Mouse (Mus musculus) forebrain, postnatal 0 days (tissue): Measurements from ENCODE around the gene Pecam1. TPM values are rescaled to one million over a fixed set of nuclear protein-coding genes. Genes with fewer than 3 reads are reported as not detected.
"Not testable (repeated sequence)": the region's sequence is repeated elsewhere in the genome, so short reads cannot be mapped to it uniquely, and the experiment has no call there.

Source experiments
- ATAC-seq: fragments of 200-750 bp; cut with Nextera tagmentation; 2 replicates; pipeline ENCODE4 v1.8.0; 2017; ENCODE audit warnings: mild to moderate bottlenecking, moderate library complexity
- DNase-seq: peaks from one replicate; pipeline ENCODE4 v3.0.0-alpha.2; 2015
- H3K27ac ChIP-seq: fragments of 300-500 bp; sonication (generic); 2 replicates; pipeline ENCODE4 v1.5.1; 2014; ENCODE audit warnings: low read depth, mild to moderate bottlenecking, antibody characterized with exemption, low read length, moderate library complexity, mixed read lengths
- H3K27me3 ChIP-seq: fragments of 300-500 bp; sonication (generic); 2 replicates; pipeline ENCODE4 v1.6.1; 2014; ENCODE audit warnings: mild to moderate bottlenecking, low read length, mixed read lengths; ENCODE audit not compliant: insufficient read depth
- H3K36me3 ChIP-seq: fragments of 300-500 bp; sonication (generic); 2 replicates; pipeline ENCODE4 v1.6.1; 2014; ENCODE audit warnings: mild to moderate bottlenecking, moderate library complexity; ENCODE audit not compliant: insufficient read depth
- H3K4me1 ChIP-seq: fragments of 300-500 bp; sonication (generic); 2 replicates; pipeline ENCODE4 v1.6.1; 2014; ENCODE audit warnings: antibody characterized with exemption; ENCODE audit not compliant: insufficient read depth
- H3K4me2 ChIP-seq: fragments of 300-500 bp; sonication (generic); 2 replicates; pipeline ENCODE4 v1.6.1; 2014; ENCODE audit warnings: low read depth, mild to moderate bottlenecking, moderate library complexity
- H3K4me3 ChIP-seq: fragments of 300-500 bp; sonication (generic); 2 replicates; pipeline ENCODE4 v1.5.1; 2014; ENCODE audit warnings: low read depth, low read length, mixed read lengths
- H3K9ac ChIP-seq: fragments of 300-500 bp; sonication (generic); 2 replicates; pipeline ENCODE4 v1.6.1; 2014; ENCODE audit warnings: mild to moderate bottlenecking
- H3K9me3 ChIP-seq: fragments of 300-500 bp; sonication (generic); 2 replicates; pipeline ENCODE4 v1.6.1; 2016; ENCODE audit warnings: low read length
- CTCF ChIP-seq: sonication (generic); IDR thresholded peaks from 2 replicates; pipeline ENCODE4 v1.5.1; 2016; ENCODE audit warnings: antibody characterized with exemption, control low read depth, low read depth
- WGBS: fragments of 180-500 bp; shearing (Covaris S2); extraction: QIAGEN DNeasy Blood & Tissue Kit; methylation state at CpG from one replicate; pipeline ENCODE4 v1.1.7; 2014; 5-methylcytosine and 5-hydroxymethylcytosine counted together
- polyA plus RNA-seq: library from polyadenylated mRNA; unstranded; fragments of >200 nt; fragmentation: Nextera tagmentation; extraction: Ambion mirVana; gene quantifications from 2 replicates; pipeline ENCODE4 v1.2.1, GENCODE M21; 2015
- total RNA-seq: library from RNA; depleted of rRNA; stranded (reverse); fragments of >200 nt; gene quantifications from 2 replicates; pipeline ENCODE4 v1.2.3, GENCODE M21; 2014

Pecam1 gene
- total and polyA plus RNA-seq, 2 experiments from 2014 or later: 10.6 to 22.4 TPM

GRCm38 (mm10) chr11:106759028-106759427 lies 8.6 kb upstream of the Pecam1 start:
- H3K36me3 ChIP-seq: no peaks in the 10 kb centered on the region; the same call in 1 of the 2 replicates
- no peak for ATAC-seq
- H3K4me3 ChIP-seq: no peak overlapping the region
- no peaks in the 10 kb centered on the region for H3K27me3 ChIP-seq
- H3K4me1 ChIP-seq: no peaks in the 10 kb centered on the region
- no peak for TF ChIP-seq CTCF
- 94% methylated on average over 3 of the region's 3 CpGs for WGBS
- no peak overlapping the region for H3K4me2 ChIP-seq
- no peak for DNase-seq
- no peaks in the 10 kb centered on the region for H3K9me3 ChIP-seq
- H3K27ac ChIP-seq: no peak overlapping the region
- H3K9ac ChIP-seq: no peak overlapping the region

GRCm38 (mm10) chr11:106755583-106755982 lies 5.2 kb upstream of the Pecam1 start:
- Histone ChIP-seq H3K9ac (no peak overlapping the region), H3K36me3 (no peaks in the 10 kb centered on the region), H3K4me1 (no peaks in the 10 kb centered on the region), H3K4me3 (no peak overlapping the region), H3K9me3 (no peaks in the 10 kb centered on the region), H3K27me3 (no peaks in the 10 kb centered on the region), H3K4me2 (no peak overlapping the region), H3K27ac (no peak overlapping the region)
- DNase-seq (no peak), ATAC-seq (no peak)
- 16% methylated on average over 5 of the region's 5 CpGs for WGBS
- TF ChIP-seq CTCF: no peak

DNA sequence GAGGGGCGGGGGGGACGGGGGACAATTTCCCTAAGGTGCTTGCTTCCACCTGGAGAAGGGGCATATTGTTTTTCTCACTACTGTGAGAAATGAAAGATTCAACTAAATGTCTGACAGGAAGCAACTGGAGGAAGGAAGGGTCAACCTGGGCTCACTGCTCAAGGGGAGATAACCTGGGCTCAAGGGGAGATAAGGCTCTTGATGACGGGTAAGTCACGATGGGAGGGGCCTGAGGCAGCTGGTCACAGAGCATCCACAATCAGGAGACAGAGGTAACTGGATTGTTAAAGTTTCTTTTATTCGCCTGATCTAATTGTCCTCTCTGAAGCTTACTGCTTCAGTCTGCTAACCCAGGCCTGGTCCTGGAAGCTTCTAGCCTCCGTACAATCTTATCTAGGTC lies 2.9 kb upstream of the Pecam1 start:
- ATAC-seq: no peak
- Histone ChIP-seq H3K36me3 (no peaks in the 10 kb centered on the region), H3K9me3 (no peaks in the 10 kb centered on the region), H3K27ac (no peak overlapping the region), H3K4me2 (no peak overlapping the region), H3K4me3 (no peak overlapping the region), H3K9ac (no peak overlapping the region), H3K27me3 (no peaks in the 10 kb centered on the region), H3K4me1 (no peaks in the 10 kb centered on the region)
- TF ChIP-seq CTCF: no peak
- no peak for DNase-seq
- WGBS: 94% methylated on average over 6 of the region's 6 CpGs

- H3K9me3 ChIP-seq: no peaks in the 10 kb centered on the region
- H3K4me3 ChIP-seq: no peak overlapping the region
- H3K4me1 ChIP-seq: no peaks in the 10 kb centered on the region
- TF ChIP-seq CTCF: no peak
- H3K27ac ChIP-seq: no peak overlapping the region
- WGBS: 90% methylated on average over 7 of the region's 7 CpGs
- no peak for ATAC-seq
- H3K9ac ChIP-seq: no peak overlapping the region
- H3K36me3 ChIP-seq: no peaks in the 10 kb centered on the region
- no peak overlapping the region for H3K4me2 ChIP-seq
- H3K27me3 ChIP-seq: no peaks in the 10 kb centered on the region
- no peak for DNase-seq
Observed at GRCm38 (mm10) chr11:106752103-106752502, 1.7 kb upstream of the Pecam1 start.

- Histone ChIP-seq H3K36me3 (no peaks in the 10 kb centered on the region), H3K27ac (no peak within 1 kb of the TSS), H3K4me2 (no peak within 1 kb of the TSS), H3K9me3 (no peaks in the 10 kb centered on the region), H3K4me1 (no peaks in the 10 kb centered on the region), H3K27me3 (no peaks in the 10 kb centered on the region), H3K4me3 (no peak within 1 kb of the TSS), H3K9ac (no peak within 1 kb of the TSS)
- WGBS: 89% methylated on average over 17 of the region's 17 CpGs
- no peak for TF ChIP-seq CTCF
- ATAC-seq: no peak
- DNase-seq: no peak
Observed at GRCm38 (mm10) chr11:106751039-106752018, 901 bp upstream of the Pecam1 start, which contains the start of gene Milr1. Gene Milr1 (plus strand): TSS chr11:106751226.

GRCm38 (mm10) chr11:106749557-106750120 lies 789 bp downstream of the Pecam1 start:
- not testable (repeated sequence) for H3K4me3 ChIP-seq, H3K36me3 ChIP-seq, ATAC-seq, H3K4me2 ChIP-seq, H3K4me1 ChIP-seq, H3K27ac ChIP-seq, DNase-seq, H3K27me3 ChIP-seq, H3K9me3 ChIP-seq, H3K9ac ChIP-seq
- WGBS: 96% methylated on average over 7 of the region's 7 CpGs

- Histone ChIP-seq H3K27me3 (no peaks in the 10 kb centered on the region), H3K36me3 (no peaks in the 10 kb centered on the region), H3K4me2 (no peak overlapping the region), H3K4me1 (no peaks in the 10 kb centered on the region), H3K27ac (no peak overlapping the region), H3K9me3 (no peaks in the 10 kb centered on the region), H3K4me3 (no peak overlapping the region), H3K9ac (no peak overlapping the region)
- TF ChIP-seq CTCF: peak; percentile 36
- no peak for DNase-seq
- ATAC-seq: no peak
- WGBS: 93% methylated on average over 5 of the region's 5 CpGs
Observed at GRCm38 (mm10) chr11:106744949-106745348, 5.5 kb downstream of the Pecam1 start.
